18 mouse cellular contexts compared by ENCODE assay signal in genomic region chr2:163744801-163745570, GRCm38 (mm10). TPM values are rescaled to one million over a fixed set of nuclear protein-coding genes. Genes with fewer than 3 reads are reported as not detected.
DNase-seq lines count a peak whose midpoint lies in the region; ATAC-seq and TF ChIP-seq lines count a peak whose summit lies in the region.
"Had no signal": no experiment of that assay in that cellular context is flagged by ENCODE, and none has a peak within 500 bp of the region (broad histone marks: within the 10 kb centered on the region; RNA-seq: fewer than 3 reads in every experiment).

No protein-coding gene starts in this region.

- in situ Hi-C loops in CH12.LX (cut with MboI; ENCODE audit: low pct_ligation_motif_present, low pct_unique_long_range_greater_than_20kb, low sequenced_read_pairs), result no loop called here

- TF ChIP-seq EP300 in CH12.LX (IDR thresholded peaks at IDR 0.05; ENCODE audit: low read length), result no peak

- ATAC-seq in heart, embryonic 16.5 days (replicated peaks; ENCODE audit: extremely low read depth, insufficient read depth, low FRiP score), result peak; percentile 11; the same call in 1 of the 2 replicates
- no peak for ATAC-seq in heart, embryonic 11.5 days (replicated peaks; ENCODE audit: insufficient number of reproducible peaks, low FRiP score, low TSS enrichment)
- no peak for ATAC-seq in hindbrain, embryonic 11.5 days (ENCODE audit: low FRiP score)
- no peak for ATAC-seq in forebrain, embryonic 15.5 days (replicated peaks)
- ATAC-seq in forebrain, embryonic 12.5 days (ENCODE audit: low FRiP score), result no peak
- ATAC-seq: hindbrain, embryonic 16.5 days had no signal

- H3K4me2 ChIP-seq in heart, embryonic 16.5 days (ENCODE audit: low read depth, low read length), result no peak overlapping the region
- H3K4me2 ChIP-seq in heart, embryonic 11.5 days, result no peak overlapping the region
- no peak overlapping the region for H3K4me2 ChIP-seq in CH12.LX (ENCODE audit: insufficient read depth, low read depth, poor library complexity, severe bottlenecking)
- no peak overlapping the region for H3K4me2 ChIP-seq in hindbrain, embryonic 11.5 days (replicated peaks; ENCODE audit: low read depth, low read length)
- H3K4me2 ChIP-seq in forebrain, embryonic 15.5 days (replicated peaks), result no peak overlapping the region
- no peak overlapping the region for H3K4me2 ChIP-seq in forebrain, embryonic 12.5 days
- H3K4me2 ChIP-seq: embryonic facial prominence, embryonic 12.5 days; midbrain, embryonic 12.5 days had no signal

- 63% methylated on average over 10 of the region's 10 CpGs for WGBS in heart, embryonic 16.5 days
- 75% methylated on average over 10 of the region's 10 CpGs for WGBS in heart, embryonic 11.5 days (ENCODE audit: insufficient replicate concordance)
- 87% methylated on average over 10 of the region's 10 CpGs for WGBS in hindbrain, embryonic 11.5 days
- 85% methylated on average over 10 of the region's 10 CpGs for WGBS in forebrain, embryonic 15.5 days
- WGBS in forebrain, embryonic 12.5 days, result 84% methylated on average over 10 of the region's 10 CpGs

- no peak for TF ChIP-seq POLR2A in CH12.LX (IDR thresholded peaks at IDR 0.05; ENCODE audit: low read depth, low read length)

- peaks cover 15% of the 10 kb centered on the region for H3K4me1 ChIP-seq in heart, embryonic 16.5 days (ENCODE audit: control insufficient read depth, insufficient read depth, low read length)
- peaks cover 9% of the 10 kb centered on the region; the same call in 1 of the 2 replicates for H3K4me1 ChIP-seq in heart, embryonic 11.5 days (ENCODE audit: control insufficient read depth, insufficient read depth, low read length)
- H3K4me1 ChIP-seq in CH12.LX (ENCODE audit: control insufficient read depth in 1 of 2, insufficient read depth in 2 of 2), result peaks cover 16 to 54% of the 10 kb centered on the region in 2 experiments
- 0 out of 2 replicates have a peak, but pooled peaks cover 2% of the 10 kb centered on the region for H3K4me1 ChIP-seq in hindbrain, embryonic 11.5 days (replicated peaks; ENCODE audit: control insufficient read depth, insufficient read depth, low read length)
- H3K4me1 ChIP-seq in forebrain, embryonic 15.5 days, result peaks cover 5% of the 10 kb centered on the region
- H3K4me1 ChIP-seq in forebrain, embryonic 12.5 days, result peaks cover 11% of the 10 kb centered on the region
- H3K4me1 ChIP-seq: embryonic facial prominence, embryonic 12.5 days had no signal

- no peaks in the 10 kb centered on the region for H3K9me3 ChIP-seq in heart, embryonic 16.5 days (replicated peaks; ENCODE audit: control insufficient read depth, low read length)
- no peaks in the 10 kb centered on the region for H3K9me3 ChIP-seq in heart, embryonic 11.5 days (replicated peaks; ENCODE audit: control insufficient read depth, low read length)
- H3K9me3 ChIP-seq in CH12.LX (replicated peaks; ENCODE audit: low read length), result no peaks in the 10 kb centered on the region
- H3K9me3 ChIP-seq in hindbrain, embryonic 11.5 days (ENCODE audit: control insufficient read depth, low read length), result no peaks in the 10 kb centered on the region
- no peaks in the 10 kb centered on the region for H3K9me3 ChIP-seq in forebrain, embryonic 15.5 days
- no peaks in the 10 kb centered on the region for H3K9me3 ChIP-seq in forebrain, embryonic 12.5 days
- H3K9me3 ChIP-seq: embryonic facial prominence, embryonic 12.5 days; midbrain, embryonic 12.5 days had no signal

- DNase-seq in CH12.LX (ENCODE audit: extremely low read depth), result peak; percentile 38
- peak; percentile 23 for DNase-seq in induced T-regulatory cell, adult 2 months (ENCODE audit: low read depth)
- DNase-seq in thymus, postnatal 0 days (ENCODE audit: low spot score), result peak; percentile 91
- DNase-seq in hindbrain, embryonic 11.5 days (ENCODE audit: low spot score), result no peak
- DNase-seq: cerebellum, postnatal 25 days; heart, postnatal 10 days; kidney, adult 9 months; kidney, postnatal 4 days; lung, postnatal 10 days had no signal

- H3K9ac ChIP-seq in heart, embryonic 16.5 days (ENCODE audit: low read length), result no peak overlapping the region
- no peak overlapping the region for H3K9ac ChIP-seq in heart, embryonic 11.5 days (ENCODE audit: low read depth, low read length)
- no peak overlapping the region for H3K9ac ChIP-seq in CH12.LX (ENCODE audit: insufficient read depth, low read depth)
- H3K9ac ChIP-seq in hindbrain, embryonic 11.5 days (ENCODE audit: low read depth, low read length), result no peak overlapping the region
- no peak overlapping the region for H3K9ac ChIP-seq in forebrain, embryonic 15.5 days (replicated peaks)
- H3K9ac ChIP-seq in forebrain, embryonic 12.5 days, result no peak overlapping the region
- H3K9ac ChIP-seq: embryonic facial prominence, embryonic 12.5 days; liver, embryonic 14.5 days; midbrain, embryonic 12.5 days had no signal

- H3K27me3 ChIP-seq in heart, embryonic 16.5 days (ENCODE audit: control insufficient read depth, insufficient read depth, low read length), result peaks cover 16% of the 10 kb centered on the region
- H3K27me3 ChIP-seq in heart, embryonic 11.5 days (ENCODE audit: control insufficient read depth, insufficient read depth, low read length), result peaks cover 17% of the 10 kb centered on the region
- no peaks in the 10 kb centered on the region for H3K27me3 ChIP-seq in CH12.LX (replicated peaks)
- no peaks in the 10 kb centered on the region; the same call in 1 of the 2 replicates for H3K27me3 ChIP-seq in hindbrain, embryonic 11.5 days (ENCODE audit: control insufficient read depth, insufficient read depth, low read length)
- no peaks in the 10 kb centered on the region for H3K27me3 ChIP-seq in forebrain, embryonic 15.5 days
- H3K27me3 ChIP-seq in forebrain, embryonic 12.5 days, result peaks cover 11% of the 10 kb centered on the region; the same call in 1 of the 2 replicates

- no peaks in the 10 kb centered on the region for H3K36me3 ChIP-seq in heart, embryonic 16.5 days (ENCODE audit: control insufficient read depth, insufficient read depth)
- no peaks in the 10 kb centered on the region for H3K36me3 ChIP-seq in heart, embryonic 11.5 days (ENCODE audit: control insufficient read depth, insufficient read depth, low read length)
- peaks cover 0 to 23% of the 10 kb centered on the region in 2 experiments for H3K36me3 ChIP-seq in CH12.LX (replicated peaks in 1 of 2; ENCODE audit: control insufficient read depth in 1 of 2, insufficient read depth in 1 of 2, low read length in 1 of 2)
- no peaks in the 10 kb centered on the region for H3K36me3 ChIP-seq in hindbrain, embryonic 11.5 days (ENCODE audit: control insufficient read depth, insufficient read depth, low read length)
- no peaks in the 10 kb centered on the region for H3K36me3 ChIP-seq in forebrain, embryonic 15.5 days
- no peaks in the 10 kb centered on the region for H3K36me3 ChIP-seq in forebrain, embryonic 12.5 days (replicated peaks)
- H3K36me3 ChIP-seq: embryonic facial prominence, embryonic 12.5 days; midbrain, embryonic 12.5 days had no signal

- peak overlapping the region; percentile 25; the same call in 1 of the 2 replicates for H3K27ac ChIP-seq in heart, embryonic 16.5 days (ENCODE audit: low read length)
- H3K27ac ChIP-seq in heart, embryonic 11.5 days (ENCODE audit: low read depth, low read length), result no peak overlapping the region
- no peak overlapping the region for H3K27ac ChIP-seq in CH12.LX (ENCODE audit: insufficient read depth, low read depth)
- no peak overlapping the region for H3K27ac ChIP-seq in hindbrain, embryonic 11.5 days (ENCODE audit: low read depth, low read length)
- H3K27ac ChIP-seq in forebrain, embryonic 15.5 days (replicated peaks), result no peak overlapping the region
- no peak overlapping the region for H3K27ac ChIP-seq in forebrain, embryonic 12.5 days
- H3K27ac ChIP-seq: embryonic facial prominence, embryonic 12.5 days; liver, embryonic 14.5 days; midbrain, embryonic 12.5 days had no signal

- no peak for TF ChIP-seq CTCF in CH12.LX (conservative IDR thresholded peaks at IDR 0.05 in 1 of 2, IDR thresholded peaks at IDR 0.05 in 1 of 2; ENCODE audit: low read depth in 2 of 2, low read length in 2 of 2)

- no peak for TF ChIP-seq RAD21 in CH12.LX (IDR thresholded peaks at IDR 0.05; ENCODE audit: low read depth, low read length)

- dilution Hi-C loops in CH12.LX (cut with MboI; ENCODE audit: extremely low pct_ligation_motif_present, extremely low pct_unique_long_range_greater_than_20kb, low sequenced_read_pairs), result no loop called here

- no peaks in the 10 kb centered on the region for H3K79me2 ChIP-seq in CH12.LX (replicated peaks; ENCODE audit: control insufficient read depth, extremely low read depth, insufficient read depth, poor library complexity, severe bottlenecking)

- no peak overlapping the region for H3K4me3 ChIP-seq in heart, embryonic 16.5 days (ENCODE audit: low read length)
- H3K4me3 ChIP-seq in heart, embryonic 11.5 days (ENCODE audit: low read depth, low read length), result no peak overlapping the region
- no peak overlapping the region for H3K4me3 ChIP-seq in CH12.LX (replicated peaks in 1 of 3; ENCODE audit: low read depth in 2 of 3, low read length in 2 of 3, poor library complexity in 1 of 3)
- H3K4me3 ChIP-seq in hindbrain, embryonic 11.5 days (ENCODE audit: low read depth, low read length), result no peak overlapping the region
- H3K4me3 ChIP-seq in forebrain, embryonic 15.5 days, result no peak overlapping the region
- no peak overlapping the region for H3K4me3 ChIP-seq in forebrain, embryonic 12.5 days (replicated peaks)
- H3K4me3 ChIP-seq: embryonic facial prominence, embryonic 12.5 days; midbrain, embryonic 12.5 days; myocyte had no signal

TF ChIP-seq in CH12.LX, 34 proteins besides CTCF, POLR2A, EP300 and RAD21 (continues in another document):
- TF ChIP-seq UBTF (IDR thresholded peaks at IDR 0.05; ENCODE audit: low read depth, low read length) (no peak), MAX (IDR thresholded peaks at IDR 0.05; ENCODE audit: low read length) (peak; percentile 22; the same call in 1 of the 2 replicates), CHD2 (IDR thresholded peaks at IDR 0.05; ENCODE audit: low read length) (no peak), ETS1 (conservative IDR thresholded peaks at IDR 0.05; ENCODE audit: low read depth, low read length) (no peak), MXI1 (IDR thresholded peaks at IDR 0.05; ENCODE audit: low read depth, low read length) (no peak), ZMIZ1 (IDR thresholded peaks at IDR 0.05; ENCODE audit: low read depth, low read length) (no peak), USF1 (IDR thresholded peaks at IDR 0.05; ENCODE audit: low read depth, low read length) (no peak)

RNA-seq across cellular contexts. Expression of gene Ada, which starts 5.1 kb away (rescaled TPM):
- polyA plus RNA-seq in heart, embryonic 16.5 days (2015; fragmentation: Nextera tagmentation; extraction: Ambion mirVana), result 5.9 and 10.9 TPM in 2 replicates
- polyA plus RNA-seq in heart, embryonic 11.5 days (2014; fragmentation: Nextera tagmentation; extraction: Ambion mirVana), result 3.8 and 4.3 TPM in 2 replicates
- total RNA-seq in CH12.LX (2012; rRNA removed) (18.0 and 23.4 TPM in 2 replicates), CH12.LX (2014; rRNA removed) (21.8 and 24.0 TPM in 2 replicates)
- 19.9 and 21.1 TPM in 2 replicates for polyA plus RNA-seq in CH12.LX (2012; ENCODE audit: insufficient read length, low read depth)
- polyA plus RNA-seq in thymus, postnatal 0 days (2015; fragmentation: Nextera tagmentation; extraction: Ambion mirVana), result 73.2 and 83.0 TPM in 2 replicates
- 4.7 and 6.0 TPM in 2 replicates for polyA plus RNA-seq in hindbrain, embryonic 11.5 days (2014; fragmentation: Nextera tagmentation; extraction: Ambion mirVana)
- 4.0 and 4.8 TPM in 2 replicates for polyA plus RNA-seq in forebrain, embryonic 15.5 days (2015; fragmentation: Nextera tagmentation; extraction: Ambion mirVana)
- polyA plus RNA-seq in forebrain, embryonic 12.5 days (2016; fragmentation: Nextera tagmentation; extraction: Ambion mirVana), result 7.3 and 7.9 TPM in 2 replicates
